ENCODE assay signal across 25 mouse cellular contexts in genomic region chr12:39921481-39921880, GRCm38 (mm10).
DNase-seq lines count a peak whose midpoint lies in the region; ATAC-seq and TF ChIP-seq lines count a peak whose summit lies in the region.
"Had no signal": no experiment of that assay in that cellular context is flagged by ENCODE, and none has a peak within 500 bp of the region (broad histone marks: within the 10 kb centered on the region; RNA-seq: fewer than 3 reads in every experiment).

No protein-coding gene starts in this region.

- H3K9ac ChIP-seq in hindbrain, postnatal 0 days (replicated peaks; ENCODE audit: low read length) = no peak overlapping the region
- H3K9ac ChIP-seq: embryonic facial prominence, embryonic 13.5 days; heart, embryonic 12.5 days; hindbrain, embryonic 14.5 days; liver, embryonic 12.5 days; liver, postnatal 0 days; midbrain, embryonic 12.5 days; neural tube, embryonic 15.5 days had no signal

- no peak for TF ChIP-seq CTCF in hindbrain, postnatal 0 days (IDR thresholded peaks at IDR 0.05; ENCODE audit: low read depth)

- no peaks in the 10 kb centered on the region for H3K27me3 ChIP-seq in hindbrain, postnatal 0 days (ENCODE audit: insufficient read depth, low read length)
- no peaks in the 10 kb centered on the region for H3K27me3 ChIP-seq in hindbrain, embryonic 10.5 days (ENCODE audit: insufficient read depth, poor library complexity, severe bottlenecking)
- H3K27me3 ChIP-seq: embryonic facial prominence, embryonic 13.5 days; heart, embryonic 12.5 days; liver, embryonic 12.5 days; midbrain, embryonic 12.5 days; neural tube, embryonic 15.5 days had no signal

- H3K4me2 ChIP-seq in hindbrain, postnatal 0 days (ENCODE audit: low read depth, low read length) = no peak overlapping the region
- H3K4me2 ChIP-seq: embryonic facial prominence, embryonic 13.5 days; heart, embryonic 12.5 days; liver, embryonic 12.5 days; midbrain, embryonic 12.5 days had no signal

- 55% methylated on average over 3 of the region's 3 CpGs for WGBS in hindbrain, postnatal 0 days
- WGBS in hindbrain, embryonic 10.5 days = 85% methylated on average over 3 of the region's 3 CpGs

- H3K4me3 ChIP-seq in hindbrain, postnatal 0 days (ENCODE audit: low read length) = no peak overlapping the region
- H3K4me3 ChIP-seq in hindbrain, embryonic 10.5 days = no peak overlapping the region
- H3K4me3 ChIP-seq: embryonic facial prominence, embryonic 13.5 days; erythroblast, embryonic 14.5 days; heart, adult 2 months; heart, embryonic 12.5 days; liver, embryonic 12.5 days; midbrain, embryonic 12.5 days; neural tube, embryonic 15.5 days had no signal

- no peaks in the 10 kb centered on the region for H3K36me3 ChIP-seq in hindbrain, postnatal 0 days (ENCODE audit: insufficient read depth, low read length)
- H3K36me3 ChIP-seq in hindbrain, embryonic 10.5 days = no peaks in the 10 kb centered on the region
- H3K36me3 ChIP-seq: embryonic facial prominence, embryonic 13.5 days; heart, embryonic 12.5 days; liver, embryonic 12.5 days; midbrain, embryonic 12.5 days; neural tube, embryonic 15.5 days had no signal

- peak; percentile 12 to 14 for DNase-seq in cerebellum, postnatal 10 days
- no peak for DNase-seq in cerebellum, postnatal 25 days
- DNase-seq in hindbrain, postnatal 0 days (ENCODE audit: low spot score) = peak; percentile 26
- DNase-seq in hindbrain, embryonic 10.5 days (ENCODE audit: low spot score) = no peak
- peak; percentile 20 for DNase-seq in kidney, postnatal 14 days
- no peak for DNase-seq in kidney, postnatal 10 days
- peak; percentile 44 to 50 for DNase-seq in kidney, postnatal 36 days
- DNase-seq: cerebellum, adult 8-10 months; embryo, embryonic 11 days; heart, adult 2 months; heart, postnatal 4 days; liver, postnatal 0 days; lung, postnatal 36 days; retina, postnatal 1 day; right cerebral cortex, postnatal 14 days; thymus, postnatal 4 days had no signal

- H3K27ac ChIP-seq in hindbrain, postnatal 0 days = no peak overlapping the region
- H3K27ac ChIP-seq in hindbrain, embryonic 10.5 days = no peak overlapping the region
- H3K27ac ChIP-seq: embryonic facial prominence, embryonic 13.5 days; heart, adult 2 months; hindbrain, embryonic 14.5 days; kidney, postnatal 0 days; liver, embryonic 12.5 days; neural tube, embryonic 15.5 days had no signal

- no peak for ATAC-seq in hindbrain, postnatal 0 days
- ATAC-seq: inflammation-experienced regulatory T-cells, adult 6 months; liver, embryonic 12.5 days; liver, postnatal 0 days had no signal

- no peaks in the 10 kb centered on the region for H3K9me3 ChIP-seq in hindbrain, postnatal 0 days (ENCODE audit: low read length)
- H3K9me3 ChIP-seq in hindbrain, embryonic 10.5 days = no peaks in the 10 kb centered on the region
- H3K9me3 ChIP-seq: embryonic facial prominence, embryonic 13.5 days; heart, embryonic 12.5 days; liver, embryonic 12.5 days; midbrain, embryonic 12.5 days; neural tube, embryonic 15.5 days had no signal

- no peaks in the 10 kb centered on the region for H3K4me1 ChIP-seq in hindbrain, postnatal 0 days (ENCODE audit: insufficient read depth, low read length)
- peaks cover 13% of the 10 kb centered on the region for H3K4me1 ChIP-seq in hindbrain, embryonic 10.5 days (replicated peaks)
- H3K4me1 ChIP-seq: liver, embryonic 12.5 days had no signal

Comparison
In these comparisons a context has a peak if more than half of its experiments do, and no peak if none do; other contexts are left out.
1. DNase-seq: peak in cerebellum, postnatal 10 days (2 of 2), hindbrain, postnatal 0 days (single experiment), kidney, postnatal 14 days (single experiment) and kidney, postnatal 36 days (2 of 2); none in cerebellum, postnatal 25 days (0 of 2), hindbrain, embryonic 10.5 days (single experiment) and kidney, postnatal 10 days (single experiment).